Mouse (Mus musculus): Measurements from ENCODE around the gene Pop4.

Pop4 gene

DNA sequence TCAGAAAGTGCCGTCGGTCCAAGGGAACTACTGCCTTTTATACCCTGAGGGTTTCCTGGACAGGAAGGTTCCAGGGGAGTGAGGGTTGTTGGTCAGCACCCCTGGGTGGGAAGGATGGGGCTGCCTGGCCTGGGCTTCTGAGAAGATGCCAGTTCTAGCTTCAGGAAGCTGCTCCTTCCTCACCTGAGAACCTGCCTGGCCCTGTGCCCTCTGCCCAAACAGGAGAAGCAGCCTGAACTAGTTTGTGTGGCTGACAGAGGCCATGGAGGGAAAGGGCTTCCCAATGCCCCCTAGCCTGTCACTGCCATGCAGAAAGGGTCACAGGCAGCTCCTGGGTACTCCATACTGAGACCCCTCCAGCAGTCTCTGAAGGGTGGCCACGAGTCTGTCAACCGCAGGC is 51.7 kb downstream of the Pop4 start:
- no peak for DNase-seq (ENCODE audit: low read depth)

DNA sequence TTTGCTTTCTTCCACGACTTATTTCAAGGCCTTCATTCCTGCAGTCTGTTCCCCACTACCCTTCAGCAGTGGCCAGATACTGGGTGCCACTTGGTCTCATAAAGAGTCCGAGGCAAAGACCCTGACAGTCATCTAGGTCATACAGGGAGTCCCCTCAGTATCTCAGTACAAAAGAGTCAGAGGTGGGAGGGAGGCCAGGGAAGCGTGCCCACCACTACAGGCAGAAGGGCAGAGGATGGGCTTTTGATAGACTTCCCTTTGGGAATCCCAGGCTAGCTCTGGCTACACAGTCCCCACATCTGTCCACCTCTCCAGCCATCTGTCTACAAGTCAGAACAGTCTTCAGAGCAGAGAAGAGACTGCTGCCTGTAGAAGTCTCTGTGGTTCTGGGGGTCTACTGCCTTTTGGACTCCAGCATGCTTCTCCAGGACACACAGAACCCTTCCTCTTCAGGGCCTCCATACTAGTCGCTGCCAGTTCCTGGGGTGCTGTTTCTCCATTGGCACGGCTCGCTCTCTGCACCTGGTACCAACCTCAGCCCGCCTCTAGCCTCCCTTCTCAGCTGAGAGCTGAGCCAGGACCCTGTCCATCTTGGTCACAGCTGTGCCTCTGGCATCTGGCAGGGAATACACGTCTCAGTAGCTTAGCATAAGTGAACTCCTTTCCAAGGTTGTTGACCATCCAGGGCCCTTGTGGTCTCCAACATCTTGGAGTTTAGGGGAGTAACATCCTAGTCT is 52.4 kb downstream of the Pop4 start:
- DNase-seq (ENCODE audit: low read depth): no peak

DNA sequence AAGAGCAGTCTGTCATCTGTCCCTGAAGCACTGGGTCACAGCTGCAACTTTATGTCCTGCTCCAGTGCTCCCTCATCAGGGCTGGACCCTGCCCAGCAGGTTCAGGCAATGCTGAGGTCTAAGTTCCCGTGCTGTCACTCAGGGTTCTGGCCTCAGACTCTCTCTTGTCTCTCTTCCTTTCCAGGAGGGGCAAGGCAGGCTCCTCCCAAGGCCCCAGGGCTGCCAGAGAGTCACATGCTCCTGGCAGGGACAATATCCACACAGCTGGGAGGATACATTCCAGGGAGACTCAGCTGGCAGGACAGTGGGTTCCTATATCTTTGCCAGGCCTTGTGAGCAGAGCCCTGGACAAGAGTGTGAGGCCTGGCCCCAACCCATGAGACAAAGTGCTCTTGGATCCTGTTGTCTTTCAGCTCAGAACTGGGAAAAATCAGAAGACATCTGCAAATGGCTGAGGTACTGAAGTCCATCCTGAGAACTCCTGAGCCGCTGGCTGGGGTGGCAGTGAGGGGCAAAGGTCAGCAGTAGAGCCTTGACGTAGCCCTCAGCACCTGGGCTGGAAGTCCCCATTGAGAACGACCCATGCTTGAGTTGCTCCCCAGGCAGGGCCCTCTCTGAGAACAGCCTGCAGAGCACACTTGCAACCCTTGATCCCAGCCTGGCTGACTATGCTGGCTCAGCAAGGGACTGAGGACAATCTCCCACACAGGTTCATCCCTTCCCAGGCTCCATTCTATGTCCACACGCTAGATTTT is 53.6 kb downstream of the Pop4 start:
- DNase-seq (ENCODE audit: low read depth): no peak

DNA sequence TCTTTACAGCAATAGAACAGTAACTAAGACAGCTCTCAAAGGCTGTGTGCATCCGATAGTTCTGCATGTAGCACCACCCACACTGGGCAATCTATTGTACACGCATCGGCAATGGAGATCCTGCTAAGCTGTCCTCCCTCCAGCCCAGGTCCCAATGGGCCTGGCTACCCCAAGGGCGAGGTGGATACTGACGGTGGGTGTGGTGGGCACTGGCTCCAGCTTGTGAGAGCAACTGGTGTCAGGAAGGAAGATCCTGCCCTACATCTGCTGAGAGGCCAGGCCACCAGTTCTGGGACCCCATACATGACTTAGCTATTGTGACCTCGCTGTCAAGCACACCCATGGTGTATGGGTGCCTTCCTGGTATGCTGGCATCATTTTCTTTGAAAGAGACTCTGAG is 55.5 kb downstream of the Pop4 start:
- no peak for DNase-seq (ENCODE audit: low read depth)

DNA sequence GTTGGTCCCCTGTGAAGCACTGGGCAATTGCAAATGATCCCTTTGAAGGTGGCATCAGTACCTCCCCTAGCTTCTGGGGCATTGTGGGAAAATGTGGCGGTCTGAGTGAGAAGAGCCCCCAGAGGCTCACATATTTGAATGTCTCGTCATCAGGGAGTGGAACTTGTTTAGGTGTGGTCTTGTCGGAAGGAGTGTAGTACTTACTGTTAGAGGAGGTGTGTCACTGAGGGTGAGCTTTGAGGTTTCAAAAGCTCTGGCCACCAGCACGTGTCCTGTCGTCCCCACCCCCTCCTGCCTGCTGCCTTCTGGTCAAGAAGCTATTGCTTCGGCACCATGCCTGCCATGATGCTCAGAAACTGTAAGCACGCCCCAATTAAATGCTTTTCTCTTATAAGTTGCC is 55.9 kb downstream of the Pop4 start:
- DNase-seq (ENCODE audit: low read depth): no peak

DNA sequence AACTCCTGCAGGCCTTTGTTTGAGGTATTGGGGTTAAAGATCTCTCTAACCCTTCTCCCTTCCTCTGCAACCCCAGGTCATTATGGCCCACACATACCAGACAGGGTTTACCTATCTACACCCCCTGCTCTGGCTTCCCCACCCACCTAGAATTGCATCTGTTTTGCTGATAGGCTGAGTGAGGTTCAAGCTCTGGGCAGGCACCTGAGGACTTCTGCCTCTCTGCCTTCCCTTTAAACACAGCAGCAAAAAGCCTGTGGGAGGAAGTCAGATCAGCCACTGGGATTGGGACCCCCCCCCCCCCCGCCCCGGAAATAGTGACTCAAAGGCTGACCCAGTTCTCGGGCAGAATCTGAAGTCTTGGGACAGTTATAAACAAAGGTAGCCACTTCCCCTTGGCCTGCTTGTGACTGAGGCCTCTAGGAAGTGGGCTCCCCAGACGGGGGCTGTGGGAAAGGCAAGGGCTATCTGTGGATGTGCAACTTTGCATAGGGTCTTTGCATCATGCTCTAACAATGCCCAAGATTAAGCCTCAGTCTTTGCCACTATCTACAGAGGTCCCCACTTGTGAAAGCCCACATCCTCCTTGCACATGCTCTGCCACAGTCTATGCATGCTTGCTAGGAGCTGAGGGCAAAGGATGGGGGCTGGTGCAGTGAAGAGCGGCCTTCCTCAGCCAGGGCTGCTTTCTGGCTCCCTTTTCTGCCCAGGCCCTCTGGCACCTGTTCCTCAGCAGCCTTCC is 56.6 kb downstream of the Pop4 start:
- DNase-seq (ENCODE audit: low read depth): no peak

DNA sequence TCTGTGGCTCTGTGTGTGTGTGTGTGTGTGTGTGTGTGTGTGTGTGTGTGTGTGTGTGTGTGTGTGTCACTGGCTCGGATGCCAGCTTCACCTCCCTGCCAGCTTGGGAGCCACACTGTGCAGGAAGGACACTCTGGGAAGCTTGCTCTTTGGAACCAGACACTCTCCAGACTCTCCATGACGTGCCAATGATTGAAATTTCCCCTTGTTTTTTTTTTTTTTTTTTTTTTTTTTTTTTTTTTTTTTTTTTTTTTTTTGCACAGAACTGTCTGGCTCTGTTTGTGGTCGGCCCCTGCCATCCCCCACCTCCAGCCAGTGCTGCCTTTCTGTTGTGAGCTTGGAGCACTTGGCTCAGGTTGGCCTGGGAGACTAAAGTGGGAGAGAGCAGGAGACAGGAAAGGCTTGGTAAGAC is 58.6 kb downstream of the Pop4 start:
- no peak for DNase-seq (ENCODE audit: low read depth)

Measured in c-Kit-positive CD71-positive TER-119-negative erythroid progenitor cells, embryonic 14.5 days (primary cell).